Mouse (Mus musculus) small intestine, adult 2 months (tissue): ENCODE results near the gene Atg4d.

Source experiments
- CTCF ChIP-seq: fragments of 200-500 bp; IDR thresholded peaks from 2 replicates; pipeline ENCODE4 v1.5.1; 2012; ENCODE audit warnings: low read depth, mild to moderate bottlenecking, control low read depth, inconsistent platforms, low read length, moderate library complexity, mixed read lengths; ENCODE audit not compliant: insufficient replicate concordance, insufficient read length; ENCODE audit errors: extremely low read depth
- POLR2A ChIP-seq: fragments of 200-500 bp; IDR thresholded peaks from 2 replicates; pipeline ENCODE4 v1.6.1; 2012; ENCODE audit warnings: low read depth, mild to moderate bottlenecking, control low read depth, inconsistent platforms, low read length, moderate library complexity

DNA sequence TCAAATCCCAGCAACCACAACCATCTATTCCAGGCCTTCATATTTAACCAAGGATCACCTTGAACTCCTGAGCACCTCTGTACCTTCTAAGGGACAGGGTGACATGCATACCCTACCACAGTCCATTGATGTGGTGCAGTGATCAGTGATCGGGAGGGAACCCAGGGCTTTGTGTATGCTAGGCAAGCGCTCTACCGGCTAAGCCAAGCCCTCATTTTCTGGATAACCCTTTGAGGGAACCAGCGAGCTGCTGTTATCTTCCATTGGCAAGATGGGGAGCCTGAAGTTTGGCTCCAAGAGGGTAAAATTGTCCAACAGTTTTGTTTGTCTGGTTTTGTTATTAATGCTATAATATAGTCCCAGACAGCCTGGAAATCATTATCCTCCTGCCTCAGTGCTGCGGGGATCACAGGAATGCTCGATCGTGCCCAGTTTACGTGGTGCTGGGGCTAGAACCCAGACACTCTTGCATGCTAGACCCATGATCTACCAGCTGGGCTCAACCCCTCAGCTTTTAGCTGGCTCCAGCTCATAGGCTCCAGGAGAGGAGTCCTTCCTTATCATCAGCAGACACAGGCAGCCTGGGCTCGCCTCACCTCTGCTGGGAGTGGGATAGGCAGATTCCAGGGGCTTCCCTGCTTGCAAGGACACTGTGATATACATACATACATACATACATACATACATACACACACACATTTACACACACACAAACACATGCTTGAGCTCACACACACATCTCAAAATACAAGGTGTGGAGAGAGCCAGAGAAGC, 49.5 kb downstream of the Atg4d start:
- no peak for TF ChIP-seq CTCF
- TF ChIP-seq POLR2A: no peak
